Mouse (Mus musculus) spleen, adult 2 months (tissue): Measurements from ENCODE around the gene Mknk2. TPM values are rescaled to one million over a fixed set of nuclear protein-coding genes. Genes with fewer than 3 reads are reported as not detected.

Source experiments
- DNase-seq, 2 experiments: peaks; one replicate each; pipeline versions ENCODE4 v3.0.0 to v3.0.0-alpha.2; 2012 to 2021; ENCODE audit warnings: low spot score in 2 of 2, low read depth in 1 of 2
- H3K27ac ChIP-seq: fragments of 200-500 bp; 2 replicates; pipeline ENCODE4 v1.5.1; 2012; ENCODE audit warnings: low read length, inconsistent platforms; ENCODE audit not compliant: insufficient read depth
- H3K27me3 ChIP-seq: fragments of 200-500 bp; 2 replicates; pipeline ENCODE4 v1.6.1; 2012; ENCODE audit warnings: mild to moderate bottlenecking, moderate library complexity, low read length, inconsistent platforms; ENCODE audit not compliant: control insufficient read depth, insufficient read depth
- H3K36me3 ChIP-seq: fragments of 200-500 bp; 2 replicates; pipeline ENCODE4 v1.6.1; 2012; ENCODE audit warnings: mild to moderate bottlenecking, low read length, inconsistent platforms; ENCODE audit not compliant: control insufficient read depth, insufficient read depth
- H3K4me1 ChIP-seq: fragments of 200-500 bp; 2 replicates; pipeline ENCODE4 v1.6.1; 2011; ENCODE audit warnings: inconsistent platforms; ENCODE audit not compliant: control insufficient read depth, insufficient read depth, insufficient read length
- H3K4me3 ChIP-seq: fragments of 200-500 bp; 2 replicates; pipeline ENCODE4 v1.5.1; 2011; ENCODE audit warnings: mild to moderate bottlenecking, inconsistent platforms; ENCODE audit not compliant: insufficient read depth, insufficient read length; ENCODE audit errors: extremely low read depth
- CTCF ChIP-seq: fragments of 200-500 bp; IDR thresholded peaks from 2 replicates; pipeline ENCODE4 v1.5.1; 2011; ENCODE audit warnings: mild to moderate bottlenecking, inconsistent platforms; ENCODE audit not compliant: insufficient read depth, insufficient read length, insufficient replicate concordance; ENCODE audit errors: extremely low read depth
- POLR2A ChIP-seq: fragments of 200-500 bp; IDR thresholded peaks from 2 replicates; pipeline ENCODE4 v1.6.1; 2011; ENCODE audit warnings: low read depth, low read length, inconsistent platforms
- WGBS: fragments of 180-500 bp; shearing (Covaris S2); methylation state at CpG from one replicate; pipeline ENCODE4 v1.1.7; 2018; 5-methylcytosine and 5-hydroxymethylcytosine counted together
- polyA plus RNA-seq: library from polyadenylated mRNA; depleted of rRNA; stranded (reverse); fragments of >200 nt; gene quantifications from 2 replicates; pipeline ENCODE4 v1.2.3, GENCODE M21; 2012

Gene Mknk2
- polyA plus RNA-seq, 1 experiment: 351 TPM

DNA sequence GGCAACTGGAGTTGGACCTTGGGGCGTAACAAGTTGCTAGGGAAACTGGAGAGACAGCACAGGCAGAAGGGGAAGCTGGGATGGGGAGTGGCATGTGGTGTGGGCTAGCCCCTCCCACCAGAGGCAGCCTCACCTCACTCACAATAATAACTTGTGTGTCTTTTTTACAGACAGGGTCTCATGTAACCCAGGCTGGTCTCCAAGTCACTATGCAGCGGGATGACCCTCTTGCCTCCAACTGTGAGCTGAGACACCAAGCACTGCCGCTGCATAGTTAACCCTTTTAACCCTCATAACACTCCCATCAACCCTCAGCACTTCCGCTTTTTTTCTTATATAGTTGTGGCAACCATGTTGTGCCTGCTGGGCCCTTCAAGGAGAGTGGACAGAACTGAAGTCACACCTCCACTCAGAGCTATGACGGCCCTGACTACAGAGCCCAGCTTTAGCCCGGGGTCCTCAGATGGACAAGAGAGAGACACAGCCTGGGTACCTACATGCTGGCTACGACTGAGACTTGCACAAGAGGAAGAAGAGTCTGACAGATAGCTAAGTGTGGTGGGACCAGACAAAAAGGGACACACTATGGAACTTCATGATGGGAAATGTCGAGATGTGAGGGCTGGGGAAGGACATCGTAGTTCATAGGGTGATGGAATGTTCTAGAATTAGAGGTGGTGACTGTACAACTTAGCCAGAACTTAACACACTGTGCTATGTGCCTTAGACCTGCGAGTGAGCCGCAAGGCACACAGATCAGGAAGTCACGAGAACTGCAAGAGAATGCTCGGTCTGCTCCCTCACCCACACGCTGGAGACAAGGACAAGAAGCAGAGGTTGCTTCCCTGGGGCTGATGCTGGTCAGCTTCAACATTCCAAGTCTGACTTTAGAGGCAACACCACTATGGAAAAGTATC is 14.6 kb upstream of the Mknk2 start:
- peak overlapping the region; percentile 11 for H3K4me3 ChIP-seq
- TF ChIP-seq CTCF (no peak), POLR2A (no peak)
- no peaks in the 10 kb centered on the region for H3K27me3 ChIP-seq
- 25% methylated on average over 14 of the region's 14 CpGs for WGBS
- DNase-seq: peak in 1 of 2 experiments; percentile 63
- H3K36me3 ChIP-seq: peaks cover 25% of the 10 kb centered on the region
- H3K4me1 ChIP-seq: peaks cover 51% of the 10 kb centered on the region; the same call in 1 of the 2 replicates
- H3K27ac ChIP-seq: peak overlapping the region; percentile 99

DNA sequence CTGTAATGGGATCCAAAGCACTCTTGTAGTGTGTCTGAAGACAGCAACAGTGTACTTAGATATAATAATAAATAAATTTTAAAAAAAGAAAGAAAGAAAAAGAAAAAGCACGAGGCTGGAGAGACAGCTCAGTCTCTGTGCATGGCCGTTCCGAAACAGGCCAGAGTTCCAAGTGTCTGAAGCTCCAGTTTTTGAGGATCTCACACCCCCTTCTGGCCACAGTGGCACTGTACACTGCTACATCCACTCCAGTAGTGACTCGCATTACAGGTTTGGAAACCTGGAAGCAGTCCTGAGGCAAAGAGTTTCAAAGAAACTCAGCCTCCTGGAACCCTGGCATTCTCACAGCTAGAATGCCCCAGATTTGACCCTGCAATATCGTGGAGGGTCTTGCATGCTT is 9.9 kb upstream of the Mknk2 start:
- Histone ChIP-seq H3K27me3 (no peaks in the 10 kb centered on the region), H3K4me3 (no peak overlapping the region), H3K27ac (no peak overlapping the region), H3K36me3 (peaks cover 42% of the 10 kb centered on the region), H3K4me1 (peaks cover 35% of the 10 kb centered on the region)
- TF ChIP-seq CTCF (peak; percentile 69; the same call in 1 of the 2 replicates), POLR2A (no peak)
- 41% methylated on average over 5 of the region's 5 CpGs for WGBS
- peak in 1 of 2 experiments; percentile 68 for DNase-seq

DNA sequence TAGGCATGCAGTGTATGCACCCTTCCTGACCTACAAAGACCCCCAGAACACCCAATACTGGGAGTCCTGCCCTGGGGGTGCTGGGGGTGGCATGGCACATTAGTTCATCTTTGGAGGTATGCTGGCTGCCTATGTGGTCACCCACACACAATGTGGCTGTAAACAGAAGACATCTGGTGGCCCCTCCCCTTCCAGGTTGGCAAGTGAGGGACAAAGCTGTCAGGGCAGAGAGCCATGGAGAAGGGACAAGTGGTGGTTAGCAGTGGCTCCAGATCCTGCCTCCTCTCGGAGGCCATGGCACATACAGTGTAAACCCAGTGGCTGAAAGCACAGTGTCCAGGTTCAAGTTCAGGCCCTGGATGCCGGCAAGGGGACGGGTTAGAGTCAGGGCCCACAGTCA is 8.7 kb upstream of the Mknk2 start:
- no peak for DNase-seq
- H3K27me3 ChIP-seq: no peaks in the 10 kb centered on the region
- H3K4me1 ChIP-seq: peaks cover 28% of the 10 kb centered on the region
- no peak overlapping the region for H3K27ac ChIP-seq
- 82% methylated on average over 3 of the region's 3 CpGs for WGBS
- peaks cover 42% of the 10 kb centered on the region for H3K36me3 ChIP-seq
- TF ChIP-seq POLR2A: no peak
- TF ChIP-seq CTCF: no peak
- no peak overlapping the region for H3K4me3 ChIP-seq

DNA sequence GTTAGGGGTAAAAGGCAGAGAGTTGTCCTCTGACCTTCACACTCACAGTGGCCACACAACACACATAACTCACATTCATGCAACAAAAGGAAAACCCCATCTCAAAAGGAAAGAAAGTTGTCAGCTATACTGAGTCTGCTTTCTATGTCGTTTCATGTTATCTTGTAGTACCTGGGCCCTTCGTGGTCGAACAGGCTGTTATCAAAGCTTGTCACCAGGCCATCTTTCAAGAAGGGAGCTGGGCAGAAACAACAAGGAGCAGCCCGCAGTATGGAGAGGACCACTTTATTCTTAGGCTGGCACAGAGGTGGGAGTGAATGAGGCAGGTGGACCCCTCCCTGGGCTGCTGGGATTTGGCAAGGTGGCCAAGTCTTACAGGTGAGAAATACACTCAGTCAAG is 7.1 kb upstream of the Mknk2 start:
- Histone ChIP-seq H3K4me1 (peaks cover 30% of the 10 kb centered on the region), H3K27ac (peak overlapping the region; percentile 2; the same call in 1 of the 2 replicates), H3K36me3 (peaks cover 30% of the 10 kb centered on the region), H3K4me3 (no peak overlapping the region), H3K27me3 (no peaks in the 10 kb centered on the region)
- TF ChIP-seq POLR2A: no peak
- TF ChIP-seq CTCF: no peak
- 84% methylated on average over 4 of the region's 4 CpGs for WGBS
- no peak for DNase-seq

DNA sequence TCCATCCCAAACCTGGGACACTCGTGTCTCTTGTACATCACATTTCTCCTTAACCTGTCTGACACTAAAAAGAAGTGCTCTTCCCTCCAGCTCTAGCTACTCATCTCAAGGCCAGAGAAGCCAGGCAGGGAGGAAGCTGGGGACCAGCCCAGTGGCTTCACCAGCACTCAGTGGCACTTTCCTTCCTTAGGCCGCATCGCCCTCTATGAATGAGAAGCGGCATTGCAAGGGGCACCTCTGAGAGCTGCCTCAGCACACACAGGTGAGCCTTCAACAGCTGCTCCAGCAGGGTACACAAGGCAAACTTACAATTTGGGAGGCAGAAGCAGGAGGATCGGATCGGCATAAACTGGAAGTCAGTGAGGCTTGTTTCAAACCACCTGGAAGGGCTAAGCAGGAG is 6.3 kb upstream of the Mknk2 start:
- DNase-seq: peak in 1 of 2 experiments; percentile 86
- Histone ChIP-seq H3K4me1 (peaks cover 38% of the 10 kb centered on the region), H3K4me3 (no peak overlapping the region), H3K27ac (peak overlapping the region; percentile 67), H3K36me3 (peaks cover 22% of the 10 kb centered on the region), H3K27me3 (no peaks in the 10 kb centered on the region)
- WGBS: 40% methylated on average over 6 of the region's 6 CpGs
- TF ChIP-seq POLR2A: no peak
- peak; percentile 98 for TF ChIP-seq CTCF

DNA sequence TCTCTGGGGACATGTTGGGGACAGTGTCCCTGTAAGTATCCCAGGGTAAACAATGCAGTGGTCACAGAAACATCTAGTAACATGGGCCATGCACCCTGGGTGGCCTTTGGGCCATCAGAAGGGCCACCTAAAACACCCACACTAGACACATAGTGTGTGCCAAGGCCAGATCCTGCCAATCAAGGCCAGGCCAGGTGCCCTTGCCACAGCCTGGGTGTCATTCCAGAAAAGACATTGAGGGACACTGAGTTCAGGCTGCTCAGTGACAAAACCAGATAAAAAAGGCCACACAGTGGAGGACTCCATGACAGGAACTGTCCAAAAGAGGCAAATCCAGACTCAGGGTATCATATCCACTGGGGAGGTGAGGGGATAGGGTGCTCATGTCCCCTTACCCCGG is 5.7 kb upstream of the Mknk2 start:
- Histone ChIP-seq H3K4me3 (no peak overlapping the region), H3K36me3 (peaks cover 21% of the 10 kb centered on the region), H3K4me1 (peaks cover 43% of the 10 kb centered on the region), H3K27ac (peak overlapping the region; percentile 67), H3K27me3 (no peaks in the 10 kb centered on the region)
- TF ChIP-seq CTCF (no peak), POLR2A (no peak)
- DNase-seq: no peak
- 86% methylated on average over 1 of the region's 1 CpGs for WGBS

DNA sequence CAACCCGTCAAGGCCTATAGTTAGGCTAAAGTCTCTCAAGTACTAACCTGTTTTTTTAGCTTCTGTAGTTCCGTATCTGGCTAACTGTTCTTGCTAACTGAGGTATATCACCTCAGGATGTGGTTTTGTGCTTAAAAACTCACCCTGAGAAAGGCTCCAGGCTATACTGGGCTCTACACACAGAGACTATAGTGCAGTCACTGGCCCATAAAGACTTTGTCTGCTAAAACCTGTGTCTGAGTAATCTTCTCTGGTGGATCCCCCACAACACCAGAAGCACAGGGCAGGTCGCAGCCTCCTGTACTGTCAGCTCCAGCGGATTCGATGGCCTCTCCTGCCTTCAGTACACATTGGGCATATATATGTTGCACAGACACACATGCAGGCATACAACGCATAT is 4.1 kb upstream of the Mknk2 start:
- peaks cover 56% of the 10 kb centered on the region for H3K4me1 ChIP-seq
- H3K27me3 ChIP-seq: no peaks in the 10 kb centered on the region
- peak overlapping the region; percentile 85 for H3K27ac ChIP-seq
- H3K4me3 ChIP-seq: no peak overlapping the region
- 26% methylated on average over 6 of the region's 6 CpGs for WGBS
- DNase-seq: peak; percentile 60 to 78
- TF ChIP-seq CTCF: no peak
- no peak; the same call in 1 of the 2 replicates for TF ChIP-seq POLR2A
- H3K36me3 ChIP-seq: peaks cover 19% of the 10 kb centered on the region
